In genomic region chr16:90379897-90380296, GRCm38 (mm10) we compare ENCODE assay signal across 9 mouse cellular contexts. TPM values are rescaled to one million over a fixed set of nuclear protein-coding genes. Genes with fewer than 3 reads are reported as not detected.
DNase-seq lines count a peak whose midpoint lies in the region; ATAC-seq and TF ChIP-seq lines count a peak whose summit lies in the region.
"Had no signal": no experiment of that assay in that cellular context is flagged by ENCODE, and none has a peak within 500 bp of the region (broad histone marks: within the 10 kb centered on the region; RNA-seq: fewer than 3 reads in every experiment).

No protein-coding gene starts in this region.

- H3K4me3 ChIP-seq in forebrain, embryonic 16.5 days (replicated peaks; ENCODE audit: low read length): no peak overlapping the region
- no peak overlapping the region for H3K4me3 ChIP-seq in hindbrain, embryonic 13.5 days
- H3K4me3 ChIP-seq: limb, embryonic 15.5 days had no signal

- H3K27me3 ChIP-seq in Patski: no peaks in the 10 kb centered on the region
- H3K27me3 ChIP-seq in forebrain, embryonic 16.5 days (replicated peaks; ENCODE audit: control insufficient read depth, insufficient read depth, low read length): no peaks in the 10 kb centered on the region
- peaks cover 20% of the 10 kb centered on the region; the same call in 1 of the 2 replicates for H3K27me3 ChIP-seq in hindbrain, embryonic 13.5 days

- CTCF ChIA-PET in Patski (lab: Charles Lee): interaction anchor here (0.8 to 2.5 kb wide), 6 partner anchors 55 to 338 kb away, joined by 3 to 27 read pairs (median 3); no protein-coding TSS in a partner anchor

- ATAC-seq in Patski: peak; percentile 47
- peak; percentile 60; the same call in 1 of the 2 replicates for ATAC-seq in cerebellum, adult (ENCODE audit: insufficient number of reproducible peaks, low FRiP score, low TSS enrichment)
- ATAC-seq in forebrain, embryonic 16.5 days: 0 out of 2 replicates have a peak, but pooled peaks have one; percentile 39
- peak; percentile 58; the same call in 1 of the 2 replicates for ATAC-seq in hindbrain, embryonic 13.5 days (ENCODE audit: low FRiP score)
- 0 out of 2 replicates have a peak, but pooled peaks have one; percentile 59 for ATAC-seq in megakaryocyte-erythroid progenitor cell, adult 5-6 weeks (replicated peaks; ENCODE audit: low FRiP score, low TSS enrichment, poor library complexity, severe bottlenecking)

- POLR2A ChIA-PET in Patski (lab: Charles Lee): interaction anchor here (0.7 to 2.0 kb wide), 2 partner anchors 223 to 332 kb away, joined by 3 to 5 read pairs; no protein-coding TSS in a partner anchor

- H3K27ac ChIP-seq in forebrain, embryonic 16.5 days (ENCODE audit: low read length): no peak overlapping the region
- H3K27ac ChIP-seq in hindbrain, embryonic 13.5 days: no peak overlapping the region
- H3K27ac ChIP-seq: limb, embryonic 15.5 days had no signal

- 13% methylated on average over 11 of the region's 11 CpGs for WGBS in forebrain, embryonic 16.5 days
- WGBS in hindbrain, embryonic 13.5 days: 18% methylated on average over 11 of the region's 11 CpGs

- TF ChIP-seq CTCF in Patski (IDR thresholded peaks at IDR 0.05): no peak

- no peak for DNase-seq in Patski (ENCODE audit: low read depth, low spot score)
- peak; percentile 61 to 90 for DNase-seq in layer of hippocampus, postnatal 25 days (ENCODE audit: extremely low spot score in 1 of 2, low spot score in 1 of 2)
- peak; percentile 57 for DNase-seq in right cerebral cortex, postnatal 25 days
- DNase-seq in yolk sac, embryonic 10.5 days (ENCODE audit: low spot score): peak; percentile 62

- H3K9me3 ChIP-seq in forebrain, embryonic 16.5 days (ENCODE audit: control insufficient read depth, low read length): no peaks in the 10 kb centered on the region
- H3K9me3 ChIP-seq in hindbrain, embryonic 13.5 days: peaks cover 4% of the 10 kb centered on the region; the same call in 1 of the 2 replicates
- H3K9me3 ChIP-seq: limb, embryonic 15.5 days had no signal

- peaks cover 11% of the 10 kb centered on the region for H3K4me1 ChIP-seq in forebrain, embryonic 16.5 days (replicated peaks; ENCODE audit: control insufficient read depth, insufficient read depth, low read length)
- H3K4me1 ChIP-seq in hindbrain, embryonic 13.5 days (replicated peaks): peaks cover 12% of the 10 kb centered on the region

- no peaks in the 10 kb centered on the region for H3K36me3 ChIP-seq in forebrain, embryonic 16.5 days (ENCODE audit: control insufficient read depth, insufficient read depth)
- H3K36me3 ChIP-seq in hindbrain, embryonic 13.5 days: no peaks in the 10 kb centered on the region
- H3K36me3 ChIP-seq: limb, embryonic 15.5 days had no signal

- no peak overlapping the region for H3K4me2 ChIP-seq in forebrain, embryonic 16.5 days (ENCODE audit: low read length)
- no peak overlapping the region for H3K4me2 ChIP-seq in hindbrain, embryonic 13.5 days
- H3K4me2 ChIP-seq: limb, embryonic 15.5 days had no signal

- H3K9ac ChIP-seq in forebrain, embryonic 16.5 days (replicated peaks; ENCODE audit: low read depth, low read length): no peak overlapping the region
- H3K9ac ChIP-seq in hindbrain, embryonic 13.5 days: no peak overlapping the region
- H3K9ac ChIP-seq: limb, embryonic 15.5 days had no signal

- in situ Hi-C loops in Patski (cut with MboI; ENCODE audit: low pct_unique_long_range_greater_than_20kb): loop anchor here (5.0 kb wide), 1 partner anchor 332 kb away; no protein-coding TSS in a partner anchor

RNA-seq across cellular contexts. Expression of gene Hunk, which starts 5.9 kb away (rescaled TPM):
- polyA plus RNA-seq in Patski (2021): 11.2 TPM
- 11.2 and 11.5 TPM in 2 replicates for polyA plus RNA-seq in forebrain, embryonic 16.5 days (2015; fragmentation: Nextera tagmentation; extraction: Ambion mirVana)
- 7.3 and 7.8 TPM in 2 replicates for polyA plus RNA-seq in hindbrain, embryonic 13.5 days (2015; fragmentation: Nextera tagmentation; extraction: Ambion mirVana)
- 10 to 100 TPM; 24.6 to 30.7 TPM for total RNA-seq in layer of hippocampus, postnatal 25 days (2021)
- total RNA-seq in megakaryocyte-erythroid progenitor cell, adult 5-6 weeks (2014; fragmentation: Nextera tagmentation): not detected in 2 replicates
- not detected in 2 replicates for total RNA-seq in megakaryocyte-erythroid progenitor cell, adult 5-6 weeks (2017)
